Mouse (Mus musculus) hindbrain, embryonic 14.5 days (tissue): Measurements from ENCODE around the gene D930020B18Rik. TPM values are rescaled to one million over a fixed set of nuclear protein-coding genes. Genes with fewer than 3 reads are reported as not detected.

Source experiments
- ATAC-seq: fragments of 200-750 bp; cut with Nextera tagmentation; 2 replicates; pipeline ENCODE4 v1.8.0; 2017; ENCODE audit warnings: moderate number of reproducible peaks, mild to moderate bottlenecking, moderate TSS enrichment, moderate library complexity; ENCODE audit not compliant: low FRiP score
- DNase-seq: peaks from one replicate; pipeline ENCODE4 v3.0.0-alpha.2; 2015; ENCODE audit warnings: low spot score
- H3K27ac ChIP-seq: fragments of 300-500 bp; sonication (generic); 2 replicates; pipeline ENCODE4 v1.5.1; 2014; ENCODE audit warnings: mild to moderate bottlenecking, moderate library complexity
- H3K27me3 ChIP-seq: fragments of 300-500 bp; sonication (generic); 2 replicates; pipeline ENCODE4 v1.6.1; 2014; ENCODE audit warnings: mild to moderate bottlenecking, low read length, mixed read lengths; ENCODE audit not compliant: control insufficient read depth, insufficient read depth
- H3K36me3 ChIP-seq: fragments of 300-500 bp; sonication (generic); replicated peaks from 2 replicates; pipeline ENCODE4 v1.6.1; 2014; ENCODE audit not compliant: control insufficient read depth, insufficient read depth
- H3K4me1 ChIP-seq: fragments of 300-500 bp; sonication (generic); replicated peaks from 2 replicates; pipeline ENCODE4 v1.6.1; 2014; ENCODE audit warnings: antibody characterized with exemption, low read length, mixed read lengths; ENCODE audit not compliant: control insufficient read depth, insufficient read depth
- H3K4me2 ChIP-seq: fragments of 300-500 bp; sonication (generic); replicated peaks from 2 replicates; pipeline ENCODE4 v1.6.1; 2014; ENCODE audit warnings: mild to moderate bottlenecking, moderate library complexity
- H3K4me3 ChIP-seq: fragments of 300-500 bp; sonication (generic); replicated peaks from 2 replicates; pipeline ENCODE4 v1.5.1; 2014; ENCODE audit warnings: mild to moderate bottlenecking, low read length
- H3K9ac ChIP-seq: fragments of 300-500 bp; sonication (generic); 2 replicates; pipeline ENCODE4 v1.6.1; 2014
- H3K9me3 ChIP-seq: fragments of 300-500 bp; sonication (generic); 2 replicates; pipeline ENCODE4 v1.6.1; 2016; ENCODE audit warnings: low read length; ENCODE audit not compliant: control insufficient read depth
- WGBS: fragments of 180-500 bp; shearing (Covaris S2); extraction: QIAGEN DNeasy Blood & Tissue Kit; methylation state at CpG from one replicate; pipeline ENCODE4 v1.1.7; 2014; 5-methylcytosine and 5-hydroxymethylcytosine counted together
- polyA plus RNA-seq: library from polyadenylated mRNA; unstranded; fragments of >200 nt; fragmentation: Nextera tagmentation; extraction: Ambion mirVana; gene quantifications from 2 replicates; pipeline ENCODE4 v1.2.1, GENCODE M21; 2014

The D930020B18Rik gene
- polyA plus RNA-seq, 1 experiment from 2014 or later = 0.31 TPM

DNA sequence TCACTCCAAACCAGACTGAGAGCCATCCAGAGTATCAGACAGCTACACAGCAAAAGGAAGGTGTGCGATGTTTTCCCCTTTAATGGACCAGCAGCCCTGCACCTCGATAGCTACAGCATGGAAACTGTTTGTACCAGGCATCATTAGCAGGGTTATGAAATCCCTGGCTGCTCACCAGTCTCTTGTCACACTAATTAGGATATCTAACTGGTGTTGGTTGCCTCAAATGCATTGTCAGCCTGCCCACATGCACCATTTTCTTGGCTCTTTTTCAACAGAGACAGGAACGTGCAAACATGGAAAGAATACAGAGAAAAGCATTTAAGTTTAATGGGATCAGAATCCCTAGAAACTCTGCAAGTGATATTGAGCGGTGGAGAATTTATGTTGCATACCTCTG, 14.5 kb downstream of the D930020B18Rik start:
- no peaks in the 10 kb centered on the region for H3K4me1 ChIP-seq
- WGBS = 81% methylated on average over 4 of the region's 4 CpGs
- no peak for DNase-seq
- no peaks in the 10 kb centered on the region for H3K36me3 ChIP-seq
- H3K9ac ChIP-seq = no peak overlapping the region
- ATAC-seq = no peak
- H3K27ac ChIP-seq = no peak overlapping the region
- no peak overlapping the region for H3K4me3 ChIP-seq
- H3K9me3 ChIP-seq = no peaks in the 10 kb centered on the region
- H3K27me3 ChIP-seq = no peaks in the 10 kb centered on the region
- H3K4me2 ChIP-seq = no peak overlapping the region

DNA sequence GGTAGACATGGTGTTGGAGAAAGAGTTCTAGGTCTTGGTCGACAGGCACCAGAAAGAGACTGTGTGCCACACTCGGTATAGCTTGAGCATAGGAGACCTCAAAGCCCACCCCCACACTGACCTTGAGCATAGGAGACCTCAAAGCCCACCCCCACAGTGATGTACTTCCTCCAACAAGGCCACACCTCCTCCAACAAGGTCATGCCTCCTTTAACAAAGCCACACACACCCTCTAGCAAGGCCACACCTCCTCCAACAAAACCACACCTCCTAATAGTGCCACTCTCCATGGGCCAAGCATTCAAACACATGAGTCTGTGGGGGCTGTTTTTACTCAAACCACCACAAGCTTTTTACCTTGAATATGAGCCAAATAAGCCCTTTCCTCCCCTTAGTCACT, 21.3 kb downstream of the D930020B18Rik start:
- 98% methylated on average over 2 of the region's 2 CpGs for WGBS
- Histone ChIP-seq H3K4me1 (no peaks in the 10 kb centered on the region), H3K27me3 (no peaks in the 10 kb centered on the region), H3K4me2 (no peak overlapping the region), H3K36me3 (no peaks in the 10 kb centered on the region), H3K9ac (no peak overlapping the region), H3K4me3 (no peak overlapping the region), H3K27ac (no peak overlapping the region), H3K9me3 (no peaks in the 10 kb centered on the region)
- ATAC-seq (no peak), DNase-seq (no peak)

DNA sequence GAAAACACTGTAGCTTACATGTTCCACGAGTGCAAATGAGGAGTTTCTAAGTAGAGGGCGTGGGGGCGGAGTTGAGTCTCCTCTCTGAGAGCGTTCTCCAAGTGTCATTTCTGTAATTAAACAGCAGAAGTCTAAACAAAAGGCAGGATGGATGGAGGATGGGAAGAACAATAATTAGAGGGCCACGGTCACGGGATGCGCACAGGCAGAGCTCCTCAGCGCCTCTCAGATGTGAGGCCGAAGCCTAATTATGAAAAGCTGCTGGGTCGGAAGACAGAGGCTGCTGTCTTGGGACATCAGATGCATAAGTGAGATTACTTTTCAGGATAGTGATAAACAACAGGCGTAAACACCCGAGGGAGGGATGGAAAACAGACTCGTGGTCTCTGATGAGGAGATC, 22.2 kb downstream of the D930020B18Rik start:
- ATAC-seq = no peak
- Histone ChIP-seq H3K27me3 (no peaks in the 10 kb centered on the region), H3K36me3 (no peaks in the 10 kb centered on the region), H3K4me3 (no peak overlapping the region), H3K4me2 (0 out of 2 replicates have a peak overlapping the region, but pooled peaks have one; percentile 7), H3K4me1 (no peaks in the 10 kb centered on the region), H3K27ac (0 out of 2 replicates have a peak overlapping the region, but pooled peaks have one; percentile 29), H3K9ac (no peak overlapping the region), H3K9me3 (no peaks in the 10 kb centered on the region)
- 42% methylated on average over 13 of the region's 13 CpGs for WGBS
- DNase-seq = no peak

DNA sequence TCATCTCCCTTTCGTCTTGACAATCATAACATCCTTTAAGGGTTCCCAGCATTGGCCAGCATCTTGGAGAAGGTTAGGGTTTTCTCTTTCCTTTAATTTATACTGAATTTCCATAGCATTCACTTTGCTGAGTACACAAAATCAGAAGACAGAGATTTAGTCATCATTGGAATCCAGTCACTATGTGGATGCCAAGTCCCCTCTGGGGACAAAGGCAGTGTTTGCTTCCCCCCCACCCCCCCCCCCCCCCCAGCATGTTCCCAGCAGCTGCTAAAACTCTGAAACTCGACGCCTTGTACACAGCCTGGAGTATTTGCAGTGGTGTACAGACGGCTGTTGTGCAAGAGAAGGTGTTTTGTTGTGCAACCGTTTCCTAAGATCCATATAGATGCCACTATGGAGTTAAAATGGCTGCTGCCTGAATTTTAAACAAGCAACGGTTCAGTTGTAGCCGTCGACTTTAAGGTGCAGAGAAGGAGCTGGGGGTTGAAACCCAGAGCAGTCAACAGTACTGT, 24.3 kb downstream of the D930020B18Rik start:
- WGBS = 78% methylated on average over 8 of the region's 8 CpGs
- no peaks in the 10 kb centered on the region for H3K4me1 ChIP-seq
- no peak overlapping the region for H3K4me3 ChIP-seq
- ATAC-seq (no peak), DNase-seq (no peak)
- H3K27ac ChIP-seq = no peak overlapping the region
- no peaks in the 10 kb centered on the region for H3K36me3 ChIP-seq
- H3K9ac ChIP-seq = no peak overlapping the region
- no peaks in the 10 kb centered on the region for H3K27me3 ChIP-seq
- H3K4me2 ChIP-seq = no peak overlapping the region
- H3K9me3 ChIP-seq = no peaks in the 10 kb centered on the region

DNA sequence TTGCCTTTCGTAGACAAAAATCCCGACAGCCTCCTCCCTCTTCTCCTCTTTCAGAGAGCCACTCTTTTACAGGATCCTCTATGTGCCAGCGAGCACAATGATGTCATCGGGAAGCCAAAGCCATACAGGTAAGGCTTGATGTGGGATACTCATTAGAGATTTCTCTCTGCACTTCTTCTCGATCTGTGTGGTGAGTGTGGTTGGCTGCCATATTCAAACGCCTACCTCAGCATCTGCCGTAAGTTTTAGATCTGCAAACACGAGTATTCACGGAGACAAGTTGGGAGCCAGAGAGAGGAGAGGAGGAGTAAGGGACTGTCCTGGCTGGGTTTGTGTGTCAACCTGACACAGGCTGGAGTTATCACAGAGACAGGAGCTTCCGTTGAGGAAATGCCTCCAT, 27.7 kb downstream of the D930020B18Rik start:
- Histone ChIP-seq H3K36me3 (no peaks in the 10 kb centered on the region), H3K9ac (no peak overlapping the region), H3K4me1 (no peaks in the 10 kb centered on the region), H3K9me3 (0 out of 2 replicates have a peak, but pooled peaks cover 4% of the 10 kb centered on the region), H3K4me3 (no peak overlapping the region), H3K27ac (no peak overlapping the region), H3K27me3 (no peaks in the 10 kb centered on the region), H3K4me2 (no peak overlapping the region)
- DNase-seq = no peak
- 93% methylated on average over 10 of the region's 10 CpGs for WGBS
- no peak for ATAC-seq

DNA sequence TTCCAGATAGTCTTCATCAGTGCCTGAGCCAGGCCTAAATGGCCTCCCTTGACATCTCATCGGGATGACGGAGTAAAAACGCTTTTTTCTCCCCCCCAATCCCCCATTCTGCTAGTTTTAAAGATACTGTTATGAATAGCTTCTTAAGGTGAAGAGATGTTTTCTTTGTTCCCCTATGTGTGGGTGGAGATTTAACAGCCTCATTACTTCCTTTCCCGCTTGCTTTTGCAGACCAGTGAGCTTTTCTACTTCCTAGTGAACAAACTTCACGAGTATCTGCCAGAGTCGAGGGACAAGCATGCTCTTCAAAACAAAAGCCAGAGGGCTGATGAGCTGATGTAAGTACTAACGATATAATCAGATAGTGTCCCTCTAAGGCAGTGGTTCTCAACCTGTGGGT, 35.6 kb downstream of the D930020B18Rik start:
- Histone ChIP-seq H3K4me2 (no peak overlapping the region), H3K27ac (no peak overlapping the region), H3K36me3 (no peaks in the 10 kb centered on the region), H3K4me1 (no peaks in the 10 kb centered on the region), H3K27me3 (no peaks in the 10 kb centered on the region), H3K4me3 (no peak overlapping the region), H3K9me3 (0 out of 2 replicates have a peak, but pooled peaks cover 4% of the 10 kb centered on the region), H3K9ac (no peak overlapping the region)
- 71% methylated on average over 7 of the region's 7 CpGs for WGBS
- no peak for DNase-seq
- ATAC-seq = no peak

DNA sequence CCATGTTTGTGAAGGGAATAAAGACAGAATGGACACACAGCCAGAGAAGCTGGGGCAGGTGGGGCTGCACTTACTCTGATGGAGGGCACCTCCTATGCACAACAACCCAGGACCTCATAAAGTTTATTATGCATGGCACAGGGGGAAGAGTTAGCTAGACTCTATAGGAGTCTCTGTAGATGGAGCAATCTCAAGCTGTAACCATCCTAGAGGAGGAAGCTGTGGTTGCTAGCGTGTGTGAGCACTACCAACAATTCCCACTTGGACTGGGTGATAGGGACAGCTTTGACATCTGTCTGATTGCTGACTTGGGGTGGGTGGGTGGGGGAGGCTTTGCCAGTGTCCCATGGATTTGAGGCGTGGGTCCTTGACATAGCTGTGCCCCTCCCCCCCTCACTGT, 39.5 kb downstream of the D930020B18Rik start:
- Histone ChIP-seq H3K9me3 (no peaks in the 10 kb centered on the region), H3K27ac (no peak overlapping the region), H3K36me3 (no peaks in the 10 kb centered on the region), H3K4me1 (no peaks in the 10 kb centered on the region), H3K27me3 (no peaks in the 10 kb centered on the region), H3K4me3 (no peak overlapping the region), H3K4me2 (no peak overlapping the region), H3K9ac (no peak overlapping the region)
- ATAC-seq = no peak
- no peak for DNase-seq
- WGBS = 95% methylated on average over 2 of the region's 2 CpGs

DNA sequence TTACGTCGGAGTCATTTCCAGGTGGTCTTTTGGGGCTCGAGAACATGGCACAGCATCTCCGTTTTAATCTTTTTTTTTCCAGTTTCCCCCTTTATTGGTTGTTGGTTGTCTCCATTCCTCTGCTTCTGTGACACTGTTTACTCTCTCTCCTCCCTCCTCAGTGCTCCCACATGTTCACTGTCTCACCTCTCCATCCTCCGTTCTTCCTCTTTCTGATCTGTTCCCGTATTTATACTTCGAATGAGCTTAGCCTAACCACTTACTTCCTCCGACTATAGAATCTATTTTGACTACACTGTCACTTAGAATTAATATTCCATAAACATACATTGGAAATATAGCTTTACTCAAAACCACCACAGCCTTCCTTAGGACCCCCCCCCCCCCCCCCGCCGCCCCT, 41.2 kb downstream of the D930020B18Rik start:
- no peak for DNase-seq

DNA sequence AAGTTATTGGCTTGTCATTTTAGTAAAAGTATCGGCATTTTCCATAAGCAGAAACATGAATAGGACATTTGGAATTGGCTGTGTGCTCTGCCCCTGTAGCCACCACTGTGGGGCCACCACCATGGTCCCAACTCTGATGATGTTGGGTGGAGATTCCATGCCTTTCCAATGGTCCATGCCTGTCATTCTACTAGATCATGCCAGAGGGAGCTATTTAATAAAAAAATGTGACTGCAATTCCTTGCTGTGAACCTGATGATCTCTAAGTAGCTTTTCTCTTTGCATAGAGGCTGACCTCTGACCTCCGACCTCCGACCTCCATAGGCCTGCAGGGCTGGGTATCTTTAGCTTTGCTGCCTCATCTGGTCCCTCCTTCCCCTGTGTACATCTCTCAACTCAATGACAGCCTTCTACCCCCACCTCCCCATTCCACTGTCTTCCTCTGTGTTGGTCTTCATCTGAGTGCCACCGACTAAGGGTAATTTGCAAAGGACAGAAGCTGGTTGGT, 44.8 kb downstream of the D930020B18Rik start:
- Histone ChIP-seq H3K27me3 (no peaks in the 10 kb centered on the region), H3K9ac (no peak overlapping the region), H3K4me2 (no peak overlapping the region), H3K36me3 (no peaks in the 10 kb centered on the region), H3K9me3 (no peaks in the 10 kb centered on the region), H3K4me3 (no peak overlapping the region), H3K27ac (no peak overlapping the region), H3K4me1 (no peaks in the 10 kb centered on the region)
- WGBS = 85% methylated on average over 4 of the region's 4 CpGs
- ATAC-seq (no peak), DNase-seq (no peak)

More for the DNA sequence above, 41.2 kb downstream of the D930020B18Rik start:
- Histone ChIP-seq H3K4me2 (no peak overlapping the region), H3K4me3 (no peak overlapping the region), H3K27me3 (no peaks in the 10 kb centered on the region), H3K27ac (no peak overlapping the region), H3K9me3 (no peaks in the 10 kb centered on the region), H3K36me3 (no peaks in the 10 kb centered on the region), H3K4me1 (no peaks in the 10 kb centered on the region), H3K9ac (no peak overlapping the region)
- no peak for ATAC-seq
- 92% methylated on average over 10 of the region's 10 CpGs for WGBS

DNA sequence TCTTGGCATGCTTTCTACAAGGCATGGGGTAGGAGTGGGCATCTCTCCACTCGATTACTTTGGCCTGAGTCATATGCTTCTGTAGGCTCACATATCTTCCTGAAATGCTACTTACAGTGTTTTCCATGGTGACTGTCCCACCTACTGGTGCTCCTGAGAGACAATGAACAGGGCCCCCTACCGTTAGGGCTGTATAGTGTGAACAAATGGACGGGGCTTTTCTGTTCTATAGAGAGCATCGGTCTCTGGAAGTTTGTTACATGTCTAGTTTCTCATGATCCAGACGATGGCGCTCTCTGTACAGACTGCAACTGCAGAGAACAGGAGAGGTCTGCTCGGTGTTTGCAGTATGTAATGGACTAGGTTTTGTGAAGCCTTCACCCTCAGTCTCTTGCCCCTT, 46.1 kb downstream of the D930020B18Rik start:
- ATAC-seq = no peak
- 75% methylated on average over 7 of the region's 7 CpGs for WGBS
- no peaks in the 10 kb centered on the region for H3K36me3 ChIP-seq
- no peaks in the 10 kb centered on the region for H3K9me3 ChIP-seq
- H3K4me3 ChIP-seq = no peak overlapping the region
- H3K4me2 ChIP-seq = no peak overlapping the region
- H3K4me1 ChIP-seq = no peaks in the 10 kb centered on the region
- no peak for DNase-seq
- no peak overlapping the region for H3K9ac ChIP-seq
- no peak overlapping the region for H3K27ac ChIP-seq
- no peaks in the 10 kb centered on the region for H3K27me3 ChIP-seq
